Mouse (Mus musculus) adrenal gland, postnatal 0 days (tissue): ENCODE data around the gene Ifi214. TPM values are rescaled to one million over a fixed set of nuclear protein-coding genes. Genes with fewer than 3 reads are reported as not detected.

Source experiments
- microRNA-seq: library from miRNA; unstranded; fragments of <30 nt; microRNA quantifications from one replicate; pipeline ENCODE4, GENCODE M21; 2016; ENCODE audit warnings: borderline replicate concordance; ENCODE audit not compliant: insufficient number of aligned reads
- polyA plus RNA-seq: library from polyadenylated mRNA; unstranded; fragments of >200 nt; fragmentation: Nextera tagmentation; extraction: Ambion mirVana; gene quantifications from 2 replicates; pipeline ENCODE4 v1.2.1, GENCODE M21; 2015

The Ifi214 gene
- not detected in 2 replicates for polyA plus RNA-seq

DNA sequence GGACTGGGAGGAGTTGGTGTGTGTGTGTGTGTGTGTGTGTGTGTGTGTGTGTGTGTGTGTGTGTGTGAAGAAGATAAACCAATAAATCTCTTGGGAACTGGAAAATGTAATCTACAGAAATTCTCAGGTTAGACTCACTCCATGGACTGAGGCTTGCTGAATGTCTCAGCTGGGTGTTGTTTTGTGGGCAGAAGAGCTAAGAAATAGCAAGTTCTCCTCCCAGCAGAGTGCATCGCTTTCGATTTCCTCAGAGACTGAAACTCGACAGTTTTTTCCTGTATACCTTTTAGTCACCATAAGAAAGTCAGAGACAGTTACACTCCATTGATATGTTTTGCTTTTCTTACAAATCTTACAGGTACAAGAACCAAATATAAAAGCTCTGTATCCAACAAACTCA, at the start of gene Ifi214:
Gene Ifi214, minus strand, starts transcription at position 167 of the 400 bp plus-strand sequence.

GRCm38 (mm10) chr1:173490812-173491480, 44.8 kb downstream of the Ifi214 start, which contains the start of gene Ifi206:
Gene Ifi206, minus strand, starts transcription at chr1:173491041.

Small RNA genes lying within 50 kb of the gene (microRNA-seq; reads per million reads assigned to microRNA genes)
- not detected for gene Gm44481

Other genes with a start within 250 kb of the Ifi214 start
- gene Ackr1, start 202.2 kb downstream of the Ifi214 start, polyA plus RNA-seq: 2.6 and 4.9 TPM in 2 replicates
- gene Aim2, start 185.1 kb downstream of the Ifi214 start, polyA plus RNA-seq: 1.3 TPM in 2 replicates
- gene Cadm3, start 168.3 kb downstream of the Ifi214 start, polyA plus RNA-seq: 5.0 and 8.7 TPM in 2 replicates
- 0.63 and 0.76 TPM in 2 replicates for gene Ifi206, start 44.9 kb downstream of the Ifi214 start, polyA plus RNA-seq
- 0.17 and 0.86 TPM in 2 replicates for gene Ifi213, start 63.3 kb upstream of the Ifi214 start, polyA plus RNA-seq
- 0.76 and 1.2 TPM in 2 replicates for gene Ifi209, start 95.0 kb upstream of the Ifi214 start, polyA plus RNA-seq
- gene Ifi208, start 137.7 kb upstream of the Ifi214 start, polyA plus RNA-seq: 0.06 TPM in 1 of 2 replicates, not detected in the other
- gene Ifi207, start 205.8 kb upstream of the Ifi214 start, polyA plus RNA-seq: 2.8 and 3.3 TPM in 2 replicates
- 12.5 and 14.1 TPM in 2 replicates for gene Ifi204, start 231.0 kb upstream of the Ifi214 start, polyA plus RNA-seq